In genomic region chr15:102920619-102921018, GRCm38 (mm10) we compare ENCODE assay signal across 8 mouse cellular contexts. TPM values are rescaled to one million over a fixed set of nuclear protein-coding genes. Genes with fewer than 3 reads are reported as not detected.
DNase-seq lines count a peak whose midpoint lies in the region; ATAC-seq lines count a peak whose summit lies in the region.
"Had no signal": no experiment of that assay in that cellular context is flagged by ENCODE, and none has a peak within 500 bp of the region (broad histone marks: within the 10 kb centered on the region; RNA-seq: fewer than 3 reads in every experiment).

No protein-coding gene starts in this region.

- DNase-seq in adrenal gland, postnatal 10 days, result peak; percentile 59
- DNase-seq in forebrain, embryonic 11.5 days (ENCODE audit: low spot score), result peak; percentile 81
- peak; percentile 28 to 30 for DNase-seq in heart, postnatal 10 days
- DNase-seq in kidney, postnatal 36 days, result peak; percentile 56 to 70
- DNase-seq in neural tube, embryonic 11.5 days (ENCODE audit: low spot score), result peak; percentile 85
- DNase-seq in frontal cortex, postnatal 25 days (ENCODE audit: low spot score in 2 of 2), result no peak
- no peak for DNase-seq in cerebellum, postnatal 36 days

- no peaks in the 10 kb centered on the region for H3K36me3 ChIP-seq in forebrain, embryonic 11.5 days (ENCODE audit: control insufficient read depth, insufficient read depth, low read length)
- H3K36me3 ChIP-seq in neural tube, embryonic 11.5 days (ENCODE audit: control insufficient read depth, insufficient read depth, low read length), result no peaks in the 10 kb centered on the region

- H3K4me1 ChIP-seq in forebrain, embryonic 11.5 days (replicated peaks; ENCODE audit: control insufficient read depth, insufficient read depth, low read length), result no peaks in the 10 kb centered on the region
- no peaks in the 10 kb centered on the region for H3K4me1 ChIP-seq in neural tube, embryonic 11.5 days (ENCODE audit: control insufficient read depth, insufficient read depth, low read length)

- peaks cover 95% of the 10 kb centered on the region for H3K27me3 ChIP-seq in forebrain, embryonic 11.5 days (ENCODE audit: control insufficient read depth, insufficient read depth, low read length)
- H3K27me3 ChIP-seq in neural tube, embryonic 11.5 days (ENCODE audit: control insufficient read depth, insufficient read depth, low read length), result peaks cover 98% of the 10 kb centered on the region

- H3K9ac ChIP-seq in forebrain, embryonic 11.5 days (ENCODE audit: low read length), result no peak overlapping the region
- no peak overlapping the region for H3K9ac ChIP-seq in neural tube, embryonic 11.5 days (ENCODE audit: low read length)

- WGBS in forebrain, embryonic 11.5 days, result under 1% methylated on average over 19 of the region's 20 CpGs
- 0% methylated on average over 17 of the region's 20 CpGs for WGBS in neural tube, embryonic 11.5 days

- no peak overlapping the region for H3K4me2 ChIP-seq in forebrain, embryonic 11.5 days (ENCODE audit: low read depth, low read length, severe bottlenecking)
- no peak overlapping the region for H3K4me2 ChIP-seq in neural tube, embryonic 11.5 days (ENCODE audit: low read depth)

- intact Hi-C loops in heart, postnatal 10 days (cut with DNase I), result no loop called here

- H3K27ac ChIP-seq in forebrain, embryonic 11.5 days (ENCODE audit: low read depth, low read length), result no peak overlapping the region
- no peak overlapping the region for H3K27ac ChIP-seq in neural tube, embryonic 11.5 days (ENCODE audit: low read depth, low read length)

- H3K4me3 ChIP-seq in forebrain, embryonic 11.5 days (ENCODE audit: low read depth, low read length), result peak overlapping the region; percentile 0; the same call in 1 of the 2 replicates
- no peak overlapping the region for H3K4me3 ChIP-seq in neural tube, embryonic 11.5 days (ENCODE audit: low read depth, low read length)

- peak; percentile 89 for ATAC-seq in forebrain, embryonic 11.5 days (replicated peaks; ENCODE audit: low FRiP score)
- peak; percentile 90 for ATAC-seq in neural tube, embryonic 11.5 days (ENCODE audit: insufficient read depth, low FRiP score, low TSS enrichment)

- no peaks in the 10 kb centered on the region for H3K9me3 ChIP-seq in forebrain, embryonic 11.5 days (ENCODE audit: control insufficient read depth, low read length)
- no peaks in the 10 kb centered on the region for H3K9me3 ChIP-seq in neural tube, embryonic 11.5 days (ENCODE audit: control insufficient read depth, low read length)

RNA-seq across cellular contexts. Expression of gene Hoxc13, which starts 0.3 kb away (rescaled TPM):
- not detected for total RNA-seq in adrenal gland, postnatal 10 days (2021)
- polyA plus RNA-seq in forebrain, embryonic 11.5 days (2014; fragmentation: Nextera tagmentation; extraction: Ambion mirVana), result 0.11 TPM in 1 of 2 replicates, not detected in the other
- total RNA-seq in heart, postnatal 10 days (2021), result not detected
- 2.4 and 4.5 TPM in 2 replicates for polyA plus RNA-seq in neural tube, embryonic 11.5 days (2014; fragmentation: Nextera tagmentation; extraction: Ambion mirVana)
- polyA plus RNA-seq: large intestine, adult 2 months had no signal

RNA-seq across cellular contexts. Expression of gene Hoxc12, which starts 15.9 kb away (rescaled TPM):
- total RNA-seq in adrenal gland, postnatal 10 days (2021), result not detected
- not detected in 2 replicates for polyA plus RNA-seq in forebrain, embryonic 11.5 days (2014; fragmentation: Nextera tagmentation; extraction: Ambion mirVana)
- not detected for total RNA-seq in heart, postnatal 10 days (2021)
- 3.0 and 4.6 TPM in 2 replicates for polyA plus RNA-seq in neural tube, embryonic 11.5 days (2014; fragmentation: Nextera tagmentation; extraction: Ambion mirVana)
- polyA plus RNA-seq: large intestine, adult 2 months had no signal

RNA-seq across cellular contexts. Expression of gene Hoxc11, which starts 33.6 kb away (rescaled TPM):
- under 1 TPM in 1 of 2 experiments, not detected in 1; 0.15 TPM for total RNA-seq in adrenal gland, postnatal 10 days (2021)
- polyA plus RNA-seq in forebrain, embryonic 11.5 days (2014; fragmentation: Nextera tagmentation; extraction: Ambion mirVana), result not detected in 2 replicates
- not detected for total RNA-seq in heart, postnatal 10 days (2021)
- 1.9 and 2.0 TPM in 2 replicates for polyA plus RNA-seq in neural tube, embryonic 11.5 days (2014; fragmentation: Nextera tagmentation; extraction: Ambion mirVana)
- polyA plus RNA-seq: large intestine, adult 2 months had no signal

RNA-seq across cellular contexts. Expression of gene Hoxc10, which starts 46.0 kb away (rescaled TPM):
- 1 to 10 TPM in 1 of 2 experiments, under 1 TPM in 1; 0.94 to 1.4 TPM for total RNA-seq in adrenal gland, postnatal 10 days (2021)
- not detected in 2 replicates for polyA plus RNA-seq in forebrain, embryonic 11.5 days (2014; fragmentation: Nextera tagmentation; extraction: Ambion mirVana)
- not detected for total RNA-seq in heart, postnatal 10 days (2021)
- 58.3 and 60.4 TPM in 2 replicates for polyA plus RNA-seq in neural tube, embryonic 11.5 days (2014; fragmentation: Nextera tagmentation; extraction: Ambion mirVana)

RNA-seq across cellular contexts. Expression of gene Hoxc5, which starts 46.6 kb away (rescaled TPM):
- total RNA-seq in adrenal gland, postnatal 10 days (2021), result 1 to 10 TPM; 5.5 to 6.9 TPM
- not detected in 2 replicates for polyA plus RNA-seq in forebrain, embryonic 11.5 days (2014; fragmentation: Nextera tagmentation; extraction: Ambion mirVana)
- total RNA-seq in heart, postnatal 10 days (2021), result under 1 TPM; 0.12 to 0.15 TPM
- 36.3 and 37.3 TPM in 2 replicates for polyA plus RNA-seq in neural tube, embryonic 11.5 days (2014; fragmentation: Nextera tagmentation; extraction: Ambion mirVana)

Comparison
In these comparisons a context has a peak if more than half of its experiments do, and no peak if none do; other contexts are left out.
1. DNase-seq: peak in adrenal gland, postnatal 10 days (single experiment), forebrain, embryonic 11.5 days (single experiment), heart, postnatal 10 days (2 of 2), kidney, postnatal 36 days (2 of 2) and neural tube, embryonic 11.5 days (single experiment); none in frontal cortex, postnatal 25 days (0 of 2) and cerebellum, postnatal 36 days (0 of 2).